Mouse (Mus musculus) forebrain, embryonic 13.5 days (tissue): ENCODE measurements around the gene Gab1. TPM values are rescaled to one million over a fixed set of nuclear protein-coding genes. Genes with fewer than 3 reads are reported as not detected.

Source experiments
- ATAC-seq: fragments of 200-750 bp; cut with Nextera tagmentation; 2 replicates; pipeline ENCODE4 v1.8.0; 2017
- H3K27ac ChIP-seq: fragments of 300-500 bp; sonication (generic); 2 replicates; pipeline ENCODE4 v1.5.1; 2015; ENCODE audit warnings: inconsistent platforms, mild to moderate bottlenecking, moderate library complexity
- H3K27me3 ChIP-seq: fragments of 300-500 bp; sonication (generic); 2 replicates; pipeline ENCODE4 v1.6.1; 2015; ENCODE audit warnings: mild to moderate bottlenecking, inconsistent platforms
- H3K36me3 ChIP-seq: fragments of 300-500 bp; sonication (generic); 2 replicates; pipeline ENCODE4 v1.6.1; 2015; ENCODE audit warnings: mild to moderate bottlenecking, inconsistent platforms; ENCODE audit not compliant: poor library complexity, severe bottlenecking
- H3K4me1 ChIP-seq: fragments of 300-500 bp; sonication (generic); 2 replicates; pipeline ENCODE4 v1.6.1; 2015; ENCODE audit warnings: inconsistent platforms
- H3K4me2 ChIP-seq: fragments of 300-500 bp; sonication (generic); 2 replicates; pipeline ENCODE4 v1.6.1; 2015; ENCODE audit warnings: inconsistent platforms, mild to moderate bottlenecking, moderate library complexity
- H3K4me3 ChIP-seq: fragments of 300-500 bp; sonication (generic); 2 replicates; pipeline ENCODE4 v1.5.1; 2015; ENCODE audit warnings: mild to moderate bottlenecking, inconsistent platforms
- H3K9ac ChIP-seq: fragments of 300-500 bp; sonication (generic); 2 replicates; pipeline ENCODE4 v1.6.1; 2015; ENCODE audit warnings: mild to moderate bottlenecking, inconsistent platforms
- H3K9me3 ChIP-seq: fragments of 300-500 bp; sonication (generic); replicated peaks from 2 replicates; pipeline ENCODE4 v1.6.1; 2016; ENCODE audit warnings: inconsistent platforms
- WGBS: fragments of 180-500 bp; shearing (Covaris S2); methylation state at CpG from one replicate; pipeline ENCODE4 v1.1.7; 2015; 5-methylcytosine and 5-hydroxymethylcytosine counted together
- polyA plus RNA-seq: library from polyadenylated mRNA; unstranded; fragments of >200 nt; fragmentation: Nextera tagmentation; extraction: Ambion mirVana; gene quantifications from 2 replicates; pipeline ENCODE4 v1.2.1, GENCODE M21; 2015

The Gab1 gene
- 10.8 TPM in 2 replicates for polyA plus RNA-seq

- Histone ChIP-seq H3K4me1 (peaks cover 33% of the 10 kb centered on the region), H3K36me3 (no peaks in the 10 kb centered on the region), H3K4me3 (peak within 1 kb of the TSS; percentile 86), H3K9ac (peak within 1 kb of the TSS; percentile 86), H3K9me3 (no peaks in the 10 kb centered on the region), H3K27ac (peak within 1 kb of the TSS; percentile 94), H3K27me3 (no peaks in the 10 kb centered on the region), H3K4me2 (peak within 1 kb of the TSS; percentile 82)
- WGBS: under 1% methylated on average over 67 of the region's 70 CpGs
- peak; percentile 98 for ATAC-seq
Observed at GRCm38 (mm10) chr8:80880196-80881106, at the start of gene Gab1. Gene Gab1 (minus strand): TSS chr8:80880519.

GRCm38 (mm10) chr8:80928770-80929169 lies 48.5 kb upstream of the Gab1 start:
- Histone ChIP-seq H3K4me3 (no peak overlapping the region), H3K4me1 (no peaks in the 10 kb centered on the region), H3K36me3 (no peaks in the 10 kb centered on the region), H3K27ac (no peak overlapping the region), H3K9ac (no peak overlapping the region), H3K4me2 (no peak overlapping the region), H3K9me3 (no peaks in the 10 kb centered on the region), H3K27me3 (no peaks in the 10 kb centered on the region)
- ATAC-seq: no peak

GRCm38 (mm10) chr8:80923794-80924316 lies 43.5 kb upstream of the Gab1 start:
- ATAC-seq: no peak
- Histone ChIP-seq H3K4me2 (no peak overlapping the region), H3K27me3 (no peaks in the 10 kb centered on the region), H3K4me3 (no peak overlapping the region), H3K9me3 (no peaks in the 10 kb centered on the region), H3K4me1 (0 out of 2 replicates have a peak, but pooled peaks cover 3% of the 10 kb centered on the region), H3K36me3 (no peaks in the 10 kb centered on the region), H3K9ac (no peak overlapping the region), H3K27ac (no peak overlapping the region)
- 87% methylated on average over 9 of the region's 9 CpGs for WGBS

- WGBS: 64% methylated on average over 6 of the region's 6 CpGs
- Histone ChIP-seq H3K27ac (no peak overlapping the region), H3K4me3 (no peak overlapping the region)
Observed at GRCm38 (mm10) chr8:80922642-80923041, 42.3 kb upstream of the Gab1 start.

GRCm38 (mm10) chr8:80919130-80919529 lies 38.8 kb upstream of the Gab1 start:
- Histone ChIP-seq H3K4me3 (no peak overlapping the region), H3K36me3 (no peaks in the 10 kb centered on the region), H3K9ac (no peak overlapping the region), H3K27me3 (no peaks in the 10 kb centered on the region), H3K27ac (no peak overlapping the region), H3K4me1 (0 out of 2 replicates have a peak, but pooled peaks cover 3% of the 10 kb centered on the region), H3K4me2 (no peak overlapping the region), H3K9me3 (no peaks in the 10 kb centered on the region)
- WGBS: 73% methylated on average over 4 of the region's 4 CpGs
- ATAC-seq: peak; percentile 66; the same call in 1 of the 2 replicates

More at GRCm38 (mm10) chr8:80922642-80923041, 42.3 kb upstream of the Gab1 start:
- Histone ChIP-seq H3K4me1 (0 out of 2 replicates have a peak, but pooled peaks cover 3% of the 10 kb centered on the region), H3K36me3 (no peaks in the 10 kb centered on the region), H3K9ac (no peak overlapping the region), H3K9me3 (no peaks in the 10 kb centered on the region), H3K4me2 (no peak overlapping the region), H3K27me3 (no peaks in the 10 kb centered on the region)
- peak; percentile 85 for ATAC-seq

- WGBS: 94% methylated on average over 6 of the region's 6 CpGs
Observed at GRCm38 (mm10) chr8:80918531-80918930, 38.2 kb upstream of the Gab1 start.

GRCm38 (mm10) chr8:80916463-80917235 lies 36.3 kb upstream of the Gab1 start:
- Histone ChIP-seq H3K9me3 (no peaks in the 10 kb centered on the region), H3K4me1 (peaks cover 9% of the 10 kb centered on the region), H3K4me2 (no peak overlapping the region), H3K27ac (no peak overlapping the region), H3K4me3 (no peak overlapping the region), H3K36me3 (no peaks in the 10 kb centered on the region), H3K9ac (no peak overlapping the region), H3K27me3 (no peaks in the 10 kb centered on the region)
- WGBS: 87% methylated on average over 11 of the region's 11 CpGs
- ATAC-seq: no peak

More at GRCm38 (mm10) chr8:80918531-80918930, 38.2 kb upstream of the Gab1 start:
- Histone ChIP-seq H3K4me3 (no peak overlapping the region), H3K27ac (no peak overlapping the region), H3K27me3 (no peaks in the 10 kb centered on the region), H3K4me2 (no peak overlapping the region), H3K4me1 (peaks cover 3% of the 10 kb centered on the region; the same call in 1 of the 2 replicates), H3K9ac (no peak overlapping the region), H3K9me3 (no peaks in the 10 kb centered on the region), H3K36me3 (no peaks in the 10 kb centered on the region)
- ATAC-seq: no peak

GRCm38 (mm10) chr8:80913016-80913748 lies 32.9 kb upstream of the Gab1 start:
- no peak overlapping the region for H3K4me2 ChIP-seq
- H3K9ac ChIP-seq: no peak overlapping the region
- no peaks in the 10 kb centered on the region for H3K36me3 ChIP-seq
- WGBS: 90% methylated on average over 1 of the region's 1 CpGs
- ATAC-seq: peak; percentile 78
- no peak overlapping the region for H3K4me3 ChIP-seq
- H3K9me3 ChIP-seq: no peaks in the 10 kb centered on the region
- H3K27ac ChIP-seq: peak overlapping the region; percentile 49
- peaks cover 9% of the 10 kb centered on the region for H3K4me1 ChIP-seq
- H3K27me3 ChIP-seq: no peaks in the 10 kb centered on the region

GRCm38 (mm10) chr8:80911400-80911799 lies 31.1 kb upstream of the Gab1 start:
- Histone ChIP-seq H3K9me3 (no peaks in the 10 kb centered on the region), H3K4me1 (peaks cover 9% of the 10 kb centered on the region), H3K27ac (no peak overlapping the region), H3K4me2 (no peak overlapping the region), H3K9ac (no peak overlapping the region), H3K27me3 (no peaks in the 10 kb centered on the region), H3K36me3 (no peaks in the 10 kb centered on the region), H3K4me3 (no peak overlapping the region)
- ATAC-seq: no peak
- 72% methylated on average over 5 of the region's 5 CpGs for WGBS

GRCm38 (mm10) chr8:80908262-80908907 lies 28.1 kb upstream of the Gab1 start:
- Histone ChIP-seq H3K4me1 (peaks cover 8% of the 10 kb centered on the region), H3K4me2 (no peak overlapping the region), H3K4me3 (no peak overlapping the region), H3K27me3 (no peaks in the 10 kb centered on the region), H3K9me3 (no peaks in the 10 kb centered on the region), H3K36me3 (no peaks in the 10 kb centered on the region), H3K27ac (no peak overlapping the region), H3K9ac (no peak overlapping the region)
- 70% methylated on average over 6 of the region's 6 CpGs for WGBS
- ATAC-seq: no peak

- Histone ChIP-seq H3K4me2 (no peak overlapping the region), H3K27me3 (no peaks in the 10 kb centered on the region), H3K27ac (no peak overlapping the region), H3K4me3 (no peak overlapping the region), H3K36me3 (no peaks in the 10 kb centered on the region), H3K9me3 (no peaks in the 10 kb centered on the region), H3K4me1 (no peaks in the 10 kb centered on the region), H3K9ac (no peak overlapping the region)
- 80% methylated on average over 9 of the region's 9 CpGs for WGBS
- no peak for ATAC-seq
Observed at GRCm38 (mm10) chr8:80902354-80902753, 22.0 kb upstream of the Gab1 start.
